Mouse (Mus musculus) thymus, postnatal 25 days (tissue): ENCODE measurements around the gene Nme7.

ENCODE experiments used
- DNase-seq: peaks from one replicate; pipeline ENCODE4 v3.0.0; 2022

The Nme7 gene

DNA sequence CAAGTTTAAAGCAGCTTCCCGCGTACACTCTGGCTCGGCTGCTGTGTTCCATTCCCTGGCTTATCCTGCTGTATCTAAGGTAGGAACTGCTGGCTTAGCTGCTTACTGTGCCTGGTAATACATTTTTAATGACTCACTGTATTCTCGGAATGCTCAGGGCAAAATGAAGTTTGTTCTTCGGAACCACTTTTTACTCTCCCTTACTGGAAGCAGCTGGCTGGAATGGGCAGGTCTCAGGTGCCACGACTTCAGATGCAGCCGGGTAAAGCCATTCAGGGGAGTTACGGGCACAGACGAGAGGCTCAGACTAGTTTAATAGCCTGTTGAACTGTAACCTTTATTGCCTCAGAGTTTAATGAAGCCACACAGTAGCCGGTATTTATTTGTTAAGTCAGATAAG lies 17.5 kb downstream of the Nme7 start:
- DNase-seq: no peak

GRCm38 (mm10) chr1:164322987-164323650 lies 19.2 kb downstream of the Nme7 start:
- DNase-seq: no peak

DNA sequence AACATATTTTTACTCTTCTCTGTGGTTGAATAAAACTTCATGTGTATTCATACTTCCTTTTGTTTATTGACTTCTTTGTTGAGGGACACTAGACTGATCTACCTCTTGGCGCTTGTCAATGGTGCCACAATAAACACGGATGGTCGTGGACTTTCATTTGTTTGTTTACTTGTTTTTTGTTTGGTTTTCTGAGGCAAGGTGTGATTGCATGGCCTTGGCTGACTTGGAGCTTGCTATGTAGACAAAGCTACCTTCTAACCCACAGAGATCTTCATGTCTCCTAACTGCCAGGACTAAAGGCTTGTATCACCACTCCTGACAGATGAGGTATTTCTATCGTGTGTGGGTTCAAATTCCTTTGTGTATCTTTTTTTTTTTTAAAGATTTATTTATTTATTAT lies 20.3 kb downstream of the Nme7 start:
- no peak for DNase-seq

DNA sequence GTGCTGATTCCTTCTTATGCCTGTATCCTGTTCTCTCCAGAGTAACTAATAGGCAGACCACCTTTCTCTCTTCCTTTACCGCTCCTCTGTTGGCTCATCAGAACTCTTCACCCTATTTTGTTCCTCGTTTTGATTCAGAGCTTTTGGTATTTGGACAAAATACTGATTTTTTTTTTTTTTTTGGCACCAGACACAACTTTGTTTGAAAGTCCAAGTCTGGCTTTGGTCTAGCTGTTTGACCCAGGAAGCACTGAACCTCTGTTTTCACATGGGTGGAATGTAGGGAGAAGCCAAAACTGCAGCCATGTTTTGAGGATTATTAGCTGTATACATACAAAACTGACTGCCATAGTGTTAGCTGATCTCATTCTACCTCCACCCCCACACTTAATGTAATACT lies 21.0 kb downstream of the Nme7 start:
- no peak for DNase-seq

- no peak for DNase-seq
Measured at GRCm38 (mm10) chr1:164326600-164327155, 22.8 kb downstream of the Nme7 start.

DNA sequence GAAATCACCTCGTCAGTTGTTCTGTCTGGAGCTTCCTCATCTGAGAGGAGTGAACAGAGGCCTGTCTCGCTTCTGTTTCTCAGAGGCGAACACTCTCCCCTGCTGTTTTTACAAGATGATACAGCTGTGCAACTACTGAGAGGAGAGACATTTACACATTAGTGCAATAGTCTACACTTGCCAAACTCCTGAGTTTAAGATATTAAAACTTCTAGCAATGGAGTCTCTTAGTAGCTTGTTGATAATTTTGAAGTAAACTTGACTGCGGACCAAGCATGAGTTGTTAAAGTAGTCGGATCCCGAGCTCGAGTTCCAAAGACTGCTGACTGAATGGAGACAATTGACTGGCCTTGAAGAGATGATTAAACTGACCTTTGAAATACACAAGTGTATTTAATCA lies 23.8 kb downstream of the Nme7 start:
- no peak for DNase-seq

DNA sequence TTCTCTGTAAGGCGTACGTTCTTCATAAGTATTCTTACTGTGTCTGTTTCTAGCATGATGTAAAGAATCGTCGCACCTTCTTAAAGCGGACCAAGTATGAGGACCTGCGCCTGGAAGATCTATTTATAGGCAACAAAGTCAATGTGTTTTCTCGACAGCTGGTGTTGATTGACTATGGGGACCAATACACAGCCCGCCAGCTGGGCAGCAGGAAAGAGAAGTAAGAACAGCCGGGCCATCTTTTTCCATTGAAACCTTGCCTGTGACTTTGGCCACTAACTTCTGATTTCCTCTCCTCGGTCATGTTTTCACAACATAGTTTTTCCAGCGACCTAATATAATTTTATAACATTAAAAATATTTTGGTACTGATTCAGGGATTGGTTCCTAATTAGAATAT lies 28.6 kb downstream of the Nme7 start:
- no peak for DNase-seq

GRCm38 (mm10) chr1:164335435-164335834 lies 31.5 kb downstream of the Nme7 start:
- no peak for DNase-seq

GRCm38 (mm10) chr1:164335846-164336245 lies 31.9 kb downstream of the Nme7 start:
- no peak for DNase-seq

DNA sequence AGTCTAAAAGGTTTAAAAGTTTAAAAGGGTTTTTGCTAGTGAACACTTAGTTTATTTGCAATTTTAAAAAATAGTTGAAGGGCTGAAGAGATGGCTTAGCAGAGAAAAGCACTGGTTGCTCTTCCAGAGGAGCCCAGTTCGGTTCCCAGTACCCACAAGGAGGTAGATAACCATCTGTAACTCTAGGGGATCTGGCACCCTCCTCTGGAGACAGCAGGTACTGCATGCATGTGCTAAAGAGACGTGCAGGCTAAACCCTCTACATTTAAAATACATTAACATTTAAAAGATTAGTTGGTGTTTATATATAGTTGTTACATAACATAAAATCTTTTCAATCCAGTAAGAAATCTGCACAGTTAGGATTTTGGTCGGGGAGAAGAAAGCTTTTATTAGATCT lies 38.2 kb downstream of the Nme7 start:
- DNase-seq: peak; percentile 53

DNA sequence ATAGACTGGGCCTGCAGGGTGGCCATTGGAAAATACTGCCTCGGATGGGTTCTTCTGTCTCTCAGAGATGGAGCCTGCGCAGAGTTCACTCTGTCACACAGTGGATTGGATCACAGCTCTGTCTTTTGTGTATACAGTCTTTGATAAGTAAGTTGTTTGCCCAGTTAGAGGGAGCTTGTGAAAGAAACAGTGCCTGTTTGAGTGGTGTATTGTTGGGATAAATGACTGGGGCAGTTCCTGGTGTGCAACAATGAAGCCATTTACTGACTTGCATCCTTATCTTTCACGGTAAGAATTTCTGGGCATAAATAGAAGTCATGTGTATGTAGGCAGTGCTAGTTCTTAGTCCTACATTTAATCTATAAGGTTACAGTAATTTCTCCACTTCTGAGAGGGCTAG lies 49.5 kb downstream of the Nme7 start:
- DNase-seq: no peak

GRCm38 (mm10) chr1:164357995-164358394 lies 54.1 kb downstream of the Nme7 start:
- DNase-seq: no peak

- no peak for DNase-seq
Measured at GRCm38 (mm10) chr1:164361997-164362396, 58.1 kb downstream of the Nme7 start.

DNA sequence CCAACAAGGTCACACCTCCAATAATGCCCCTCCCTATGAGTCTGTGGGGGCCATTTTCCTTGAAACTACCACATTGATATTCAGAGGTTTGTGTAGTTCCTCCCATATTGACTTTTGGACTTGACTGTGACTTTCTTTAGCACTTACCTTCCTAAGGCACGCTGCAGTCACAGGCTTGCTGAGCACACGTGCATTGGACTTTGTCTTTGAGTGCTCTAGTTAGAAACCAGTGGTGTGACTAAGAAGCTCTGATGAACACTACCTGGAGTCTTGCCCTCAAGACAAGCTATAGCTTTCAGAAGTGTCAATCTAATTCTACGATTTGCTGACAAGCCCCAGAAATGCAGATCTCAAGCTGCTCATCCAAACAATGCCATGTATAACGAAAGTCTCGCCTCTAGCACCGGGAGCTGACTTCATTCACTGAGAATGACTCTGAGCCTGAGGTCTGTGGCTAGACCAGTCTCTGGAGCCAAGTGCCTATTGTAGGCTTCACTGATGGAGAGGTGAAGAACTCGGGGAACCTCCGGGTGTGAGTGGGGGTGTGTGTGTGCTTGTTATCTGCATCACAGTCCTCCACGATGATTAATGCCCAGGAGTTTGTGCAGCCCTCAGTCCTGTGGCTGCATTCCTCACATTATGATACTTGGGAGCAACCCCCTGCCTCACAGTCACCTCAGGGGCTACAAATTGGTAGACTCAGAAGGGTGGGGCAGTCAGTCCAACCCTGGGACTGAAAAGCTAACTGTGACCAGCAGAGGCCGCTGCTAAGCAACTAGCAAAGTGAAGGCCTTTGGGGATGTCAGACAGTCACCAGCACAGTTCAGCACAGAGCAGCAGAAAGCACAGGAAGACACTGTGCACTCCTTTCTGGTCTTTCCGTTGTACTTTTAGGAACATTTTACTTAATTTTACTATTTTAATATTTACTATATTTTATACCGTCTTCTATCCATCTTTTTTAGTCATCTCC lies 62.5 kb downstream of the Nme7 start:
- peak; percentile 83 for DNase-seq

GRCm38 (mm10) chr1:164368152-164368551 lies 64.2 kb downstream of the Nme7 start:
- no peak for DNase-seq

DNA sequence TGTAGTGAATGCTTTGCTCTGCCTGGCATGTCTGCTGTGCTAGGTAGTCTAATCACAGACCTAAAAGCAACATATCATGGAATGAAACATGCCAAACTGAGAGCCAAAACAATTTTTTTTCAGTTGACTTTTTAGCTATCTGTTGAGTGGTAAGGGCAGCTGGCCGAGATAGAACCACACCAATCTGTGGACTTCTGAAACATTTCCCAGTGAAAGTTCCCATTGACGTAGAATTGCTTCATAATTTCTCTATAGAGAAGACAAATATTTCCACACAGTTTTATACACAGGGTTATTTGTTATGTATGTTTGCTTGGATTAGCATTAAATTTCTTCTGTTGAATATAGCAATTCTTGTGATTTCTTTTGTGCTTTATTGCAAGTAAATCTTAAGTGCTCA lies 65.9 kb downstream of the Nme7 start:
- DNase-seq: no peak

DNA sequence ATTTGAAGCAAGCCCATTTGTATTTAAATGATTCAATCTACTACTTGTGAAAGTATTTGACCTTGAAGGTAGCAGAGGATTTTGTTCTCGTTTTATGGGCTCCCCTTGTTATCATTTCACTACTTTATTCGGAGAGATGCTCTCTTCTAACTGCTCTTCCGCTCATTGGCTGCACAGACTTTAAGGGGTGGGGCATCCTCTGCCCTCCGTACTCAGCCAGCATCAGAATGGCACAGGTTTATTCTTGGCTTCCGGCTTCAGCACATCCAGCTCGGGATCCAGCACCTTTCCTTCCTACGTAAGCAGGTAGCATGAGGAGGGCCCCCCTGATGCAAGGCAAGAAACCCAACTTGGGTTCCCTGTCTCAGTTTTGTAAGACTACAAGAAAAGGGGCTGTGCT lies 69.1 kb downstream of the Nme7 start:
- DNase-seq: no peak

DNA sequence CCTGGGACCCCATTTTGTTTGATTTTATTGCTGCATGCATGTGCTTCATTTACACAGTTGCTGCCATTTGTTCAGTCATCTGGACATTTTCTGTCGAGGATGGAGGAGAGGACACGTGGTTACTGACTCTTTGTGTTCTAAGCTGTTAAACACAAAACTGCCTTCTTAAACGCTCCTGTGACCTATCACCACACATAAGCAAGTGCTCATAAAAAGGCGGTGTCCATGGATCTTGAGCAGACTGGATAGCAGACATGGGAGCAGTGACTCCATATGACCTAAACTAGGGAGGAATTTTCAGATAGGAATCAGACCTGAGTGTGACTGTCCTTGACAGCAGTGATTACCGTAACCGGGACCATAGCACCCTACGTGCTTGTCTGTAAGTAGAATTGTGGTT lies 70.1 kb downstream of the Nme7 start:
- no peak for DNase-seq

- DNase-seq: no peak
Measured at GRCm38 (mm10) chr1:164375626-164376025, 71.7 kb downstream of the Nme7 start.

DNA sequence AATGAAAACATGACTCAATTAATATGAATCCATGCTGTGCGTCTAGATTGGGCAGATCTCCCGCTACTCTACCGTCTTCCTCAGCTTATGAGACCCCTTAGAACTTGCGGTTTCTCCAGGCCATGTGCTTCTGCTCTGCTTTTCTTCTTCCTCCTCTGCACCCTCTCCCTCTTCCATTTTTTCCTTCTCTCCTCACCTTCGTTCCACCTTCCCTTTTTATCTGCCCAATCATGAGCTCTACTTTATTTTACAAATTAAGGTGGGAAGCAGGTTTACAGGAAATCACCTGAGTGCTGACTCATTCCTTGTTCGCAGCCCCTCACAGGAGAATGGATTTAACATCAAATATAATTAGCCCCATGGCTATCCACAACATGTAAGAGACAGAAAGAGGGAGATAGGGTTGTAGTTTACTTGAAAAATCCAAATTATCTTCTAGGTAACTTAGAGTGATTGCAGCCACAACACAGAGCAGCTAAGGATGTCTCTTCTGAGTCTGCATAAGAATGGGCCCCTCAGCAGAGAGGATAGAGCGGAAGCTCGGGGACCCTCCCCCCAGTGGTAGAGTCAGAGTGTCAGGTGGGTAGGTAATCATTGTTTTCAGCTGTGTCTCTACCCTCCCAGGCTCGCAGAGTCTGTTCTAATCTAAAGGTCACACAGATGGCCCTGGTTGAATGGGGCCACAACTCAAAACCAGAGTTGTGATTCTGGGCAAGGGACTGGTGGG lies 73.0 kb downstream of the Nme7 start:
- DNase-seq: no peak

DNA sequence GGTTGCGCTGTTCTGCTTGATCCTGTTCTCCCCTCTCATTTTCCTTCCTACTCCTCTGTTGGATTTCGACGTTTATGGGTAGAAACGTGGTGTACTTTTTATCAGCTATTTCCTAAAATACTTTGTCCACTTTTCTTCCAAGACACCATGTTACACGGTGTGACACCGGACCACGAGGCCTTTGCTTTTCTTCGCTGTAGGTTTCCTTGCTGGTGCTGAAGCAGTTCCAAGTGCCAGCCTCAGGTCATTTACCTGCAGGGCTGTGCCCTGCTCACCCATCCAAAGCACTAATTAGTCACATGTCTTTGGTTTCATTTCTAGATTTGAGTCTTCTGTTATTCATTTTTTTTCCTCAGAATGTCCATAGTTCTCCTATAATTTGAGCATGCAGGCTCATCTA lies 79.7 kb downstream of the Nme7 start:
- DNase-seq: no peak

DNA sequence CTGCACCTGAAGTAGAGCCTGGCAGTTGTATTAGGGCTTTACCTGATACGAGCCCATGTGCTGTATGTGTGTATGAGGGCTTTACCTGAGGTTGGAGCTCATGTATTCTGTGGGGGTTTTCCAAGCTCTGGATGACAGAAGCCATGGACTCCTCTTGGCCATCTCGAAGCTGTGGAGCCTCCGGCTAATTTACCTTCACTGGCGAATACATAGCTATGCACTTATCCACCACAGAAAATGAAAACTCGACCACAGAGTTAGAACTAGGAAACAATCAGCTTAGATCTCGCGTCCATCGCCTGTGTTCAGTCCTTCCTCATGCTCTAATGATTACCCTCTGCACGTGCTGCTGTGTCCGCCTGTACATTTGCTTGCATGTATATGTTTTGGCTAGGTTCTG lies 80.4 kb downstream of the Nme7 start:
- DNase-seq: no peak

DNA sequence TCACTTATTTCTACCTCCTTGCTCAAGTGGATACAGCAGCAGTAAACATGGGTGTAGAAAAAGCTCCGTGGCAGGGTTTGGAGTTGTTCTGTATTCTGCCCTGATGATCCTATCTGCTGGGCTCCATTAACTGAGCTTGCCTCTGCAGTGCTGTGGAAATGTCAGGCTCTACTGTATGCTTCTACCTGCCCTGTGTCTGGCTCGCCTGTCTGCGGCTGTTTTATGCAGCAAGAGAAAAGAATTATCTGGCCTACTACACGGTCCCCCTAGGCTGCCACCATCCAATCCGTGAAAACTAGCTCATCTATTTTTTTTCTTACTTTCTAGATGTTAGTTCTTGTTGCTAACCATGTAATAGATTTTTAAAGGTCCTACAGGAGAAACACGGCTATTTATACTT lies 81.1 kb downstream of the Nme7 start:
- DNase-seq: no peak
